Mouse (Mus musculus): ENCODE results near the gene Ube2j2. TPM values are rescaled to one million over a fixed set of nuclear protein-coding genes. Genes with fewer than 3 reads are reported as not detected.

Gene Ube2j2
- total RNA-seq (2021): 71.7 and 76.6 TPM in 2 replicates
- long read RNA-seq, transcript Ube2j2-213 (7 exons, 3,339 nt): minor isoform, 9 of 58 reads
- long read RNA-seq, transcript Ube2j2-205 (8 exons, 1,434 nt): minor isoform, 8 of 58 reads
- long read RNA-seq, transcript Ube2j2-201 (8 exons, 3,483 nt): major isoform, 25 of 58 reads
- long read RNA-seq, partial matches to known transcripts: 2 of 58 reads
- long read RNA-seq, other reads (novel, unspliced or antisense): 11 of 58 reads

DNA sequence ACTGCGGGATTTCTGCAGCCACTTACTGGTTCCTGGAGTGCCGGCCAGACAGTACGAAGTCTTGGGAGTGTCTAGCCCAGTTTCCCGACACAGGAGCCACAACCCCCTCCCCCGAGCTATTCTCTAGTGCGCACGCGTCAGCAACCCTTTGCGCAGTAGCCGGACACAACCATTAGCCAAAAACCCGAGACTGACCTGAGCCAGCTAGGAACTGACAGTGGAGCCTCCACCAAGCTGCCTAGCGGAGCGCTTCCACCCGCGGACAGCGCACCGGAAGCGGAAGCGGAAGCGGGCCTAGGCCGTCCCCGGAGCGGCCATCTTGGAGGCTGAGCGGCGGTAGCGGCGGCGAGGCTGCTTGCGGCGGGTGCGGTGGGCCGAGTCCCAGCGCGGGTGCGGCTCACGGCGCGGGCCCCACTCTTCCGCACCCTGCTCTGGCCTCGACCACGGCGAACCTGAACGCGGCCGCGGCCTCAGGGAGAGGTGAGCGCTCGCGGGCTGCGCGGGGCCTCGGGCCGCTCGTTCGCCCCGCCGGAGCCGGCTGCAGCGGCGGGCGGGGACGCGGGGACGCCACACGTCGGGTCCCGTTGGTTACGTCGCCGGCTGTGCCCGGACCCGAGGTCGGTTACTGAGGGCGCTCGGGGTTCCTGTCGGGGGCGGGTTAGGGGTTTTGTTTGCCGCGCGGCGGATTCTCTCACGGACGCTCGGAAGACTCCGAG lies at the start of gene Ube2j2:
Gene Ube2j2 (plus strand): TSS at position 298 of the 716 bp plus-strand sequence.
- DNase-seq: peak; percentile 95

GRCm38 (mm10) chr4:155894311-155894881 lies 49.2 kb upstream of the Ube2j2 start:
- DNase-seq: peak; percentile 73

GRCm38 (mm10) chr4:155895216-155895615 lies 48.4 kb upstream of the Ube2j2 start:
- peak; percentile 44 for DNase-seq

GRCm38 (mm10) chr4:155895826-155896225 lies 47.8 kb upstream of the Ube2j2 start:
- DNase-seq: no peak

DNA sequence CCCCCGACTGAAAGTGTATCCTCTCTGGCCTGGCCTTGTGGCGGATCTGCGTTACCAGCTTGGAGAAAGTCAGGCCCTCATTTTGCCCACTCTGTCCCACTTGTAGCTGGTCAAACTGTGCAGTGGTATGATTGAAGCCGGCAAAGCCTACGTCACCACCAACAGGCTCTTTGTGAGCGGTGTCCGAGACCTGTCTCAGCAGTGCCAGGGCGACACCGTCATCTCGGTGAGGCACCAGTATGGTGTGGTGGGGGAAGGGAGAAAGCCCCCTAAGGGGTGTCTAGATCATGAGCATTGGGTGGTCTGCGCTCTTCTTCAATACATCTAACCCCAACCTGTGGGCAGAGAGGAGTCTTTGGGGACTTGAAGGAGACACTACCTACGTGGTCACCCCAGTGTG lies 47.2 kb upstream of the Ube2j2 start:
- no peak for DNase-seq

DNA sequence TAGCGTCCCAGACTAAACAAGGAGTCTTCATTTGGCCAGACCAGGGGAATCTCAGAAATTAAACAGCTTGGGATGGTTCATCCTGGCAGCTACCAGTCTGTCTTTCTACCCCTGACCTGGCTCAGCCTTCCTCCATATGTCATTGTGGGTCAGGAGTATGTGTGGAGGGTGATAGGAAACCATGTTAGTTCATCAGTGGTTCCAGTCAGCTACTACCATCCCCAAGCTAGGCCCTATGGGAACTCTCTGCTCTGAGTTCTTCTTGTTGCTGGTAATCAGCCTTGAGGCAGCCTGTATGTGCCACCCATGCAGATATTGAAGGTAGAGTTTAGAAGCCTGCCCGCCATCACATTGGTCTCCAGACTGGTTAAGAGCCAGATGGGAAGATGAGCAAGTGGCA lies 45.3 kb upstream of the Ube2j2 start:
- no peak for DNase-seq

- no peak for DNase-seq
These were observed 44.3 kb upstream of the Ube2j2 start for GRCm38 (mm10) chr4:155899355-155899754.

GRCm38 (mm10) chr4:155901205-155901604 lies 42.4 kb upstream of the Ube2j2 start:
- no peak for DNase-seq

GRCm38 (mm10) chr4:155903246-155903645 lies 40.4 kb upstream of the Ube2j2 start:
- DNase-seq: no peak

DNA sequence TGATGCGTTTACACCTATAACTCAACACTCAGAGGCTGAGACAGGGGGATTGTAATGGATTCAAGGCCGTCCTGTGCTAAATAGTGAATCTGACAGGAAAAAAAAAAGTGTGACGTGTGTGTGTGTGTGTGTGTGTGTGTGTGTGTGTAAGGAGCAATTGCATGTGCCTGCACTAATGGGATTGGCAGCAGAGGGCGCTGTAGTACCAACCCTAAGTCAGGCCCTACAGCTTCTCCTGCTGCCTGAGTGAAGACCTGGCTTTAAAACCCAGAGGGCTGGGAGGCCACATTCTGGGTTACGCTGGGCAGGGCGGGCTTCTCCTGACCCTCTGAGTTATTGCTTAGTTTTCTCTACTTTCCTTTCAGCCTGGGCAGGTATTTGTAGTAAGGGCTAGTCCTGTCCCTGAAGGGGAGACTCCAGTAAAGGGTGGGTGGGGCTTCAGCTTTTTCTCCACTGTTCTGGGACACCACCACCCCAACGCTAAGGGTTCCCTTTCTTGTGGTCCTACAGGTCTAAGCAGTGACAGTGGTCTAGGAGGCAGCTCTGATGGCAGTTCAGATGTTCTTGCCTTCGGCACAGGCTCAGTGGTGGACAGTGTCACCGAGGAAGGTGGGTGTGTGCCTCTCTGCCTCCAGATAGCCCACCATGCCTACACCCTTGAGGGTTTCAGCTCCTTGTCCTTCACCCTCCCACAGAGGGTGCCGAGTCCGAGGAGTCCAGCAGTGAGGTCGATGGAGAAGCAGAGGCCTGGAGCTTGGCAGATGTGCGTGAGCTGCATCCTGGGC lies 39.1 kb upstream of the Ube2j2 start:
- no peak for DNase-seq

DNA sequence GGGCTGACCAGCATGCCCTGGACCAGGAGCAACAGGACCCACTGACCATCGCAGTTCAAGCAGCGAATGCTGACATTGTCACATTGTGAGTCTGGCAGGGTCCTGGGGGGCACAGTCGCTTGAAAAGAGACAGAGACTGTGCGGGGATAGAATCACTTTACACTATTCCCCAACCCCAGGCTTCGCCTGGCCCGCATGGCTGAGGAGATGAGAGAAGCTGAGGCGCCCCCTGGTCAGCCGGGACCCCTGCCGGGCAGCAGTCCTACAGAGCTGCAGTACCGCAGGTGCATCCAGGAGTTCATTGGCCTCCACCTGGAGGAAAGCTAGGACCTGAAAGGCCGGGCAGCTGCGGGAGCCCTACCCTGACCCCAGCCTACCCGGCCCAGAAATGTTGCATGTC lies 38.0 kb upstream of the Ube2j2 start:
- DNase-seq: no peak

DNA sequence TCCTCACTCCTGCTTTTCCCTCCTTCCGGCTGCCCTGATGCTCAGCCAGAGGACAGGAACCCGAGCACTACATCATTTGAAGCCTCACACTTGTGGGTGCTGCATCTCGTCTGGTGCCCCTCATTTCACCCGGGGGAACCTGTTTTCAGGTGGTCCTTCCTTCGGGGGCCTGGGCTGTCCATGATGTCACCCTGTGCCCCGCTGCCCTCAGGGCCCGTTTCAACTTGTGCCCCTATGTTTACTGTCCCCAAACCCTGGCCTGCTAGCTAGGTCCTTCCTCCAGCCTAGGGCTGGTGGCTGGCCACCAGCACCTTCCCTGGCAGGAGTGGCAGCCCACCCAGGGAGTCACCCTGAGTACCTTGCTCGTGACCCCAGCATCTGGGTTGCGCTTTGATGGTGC lies 37.5 kb upstream of the Ube2j2 start:
- no peak for DNase-seq

DNA sequence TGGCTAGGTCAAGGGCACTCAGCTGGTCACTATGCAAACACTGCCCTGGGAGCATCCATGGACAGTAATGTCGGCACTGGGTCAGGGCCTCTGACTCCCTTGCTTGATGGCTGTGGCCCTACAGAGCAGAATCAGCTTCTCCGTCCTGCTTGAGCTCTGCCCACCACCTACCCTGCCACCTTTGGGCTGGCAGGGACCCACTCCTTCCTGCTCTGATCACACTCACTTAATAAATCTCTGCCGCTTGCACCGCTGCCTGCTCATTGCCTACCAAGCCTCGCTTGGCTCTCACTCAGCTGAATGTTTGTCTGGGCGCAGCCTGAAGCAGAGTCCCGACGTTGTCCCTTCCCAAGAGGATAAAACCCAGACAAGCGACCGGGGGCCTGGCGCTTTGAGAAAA lies 36.6 kb upstream of the Ube2j2 start:
- DNase-seq: no peak

- no peak for DNase-seq
These were observed 35.4 kb upstream of the Ube2j2 start for GRCm38 (mm10) chr4:155908281-155908680.

DNA sequence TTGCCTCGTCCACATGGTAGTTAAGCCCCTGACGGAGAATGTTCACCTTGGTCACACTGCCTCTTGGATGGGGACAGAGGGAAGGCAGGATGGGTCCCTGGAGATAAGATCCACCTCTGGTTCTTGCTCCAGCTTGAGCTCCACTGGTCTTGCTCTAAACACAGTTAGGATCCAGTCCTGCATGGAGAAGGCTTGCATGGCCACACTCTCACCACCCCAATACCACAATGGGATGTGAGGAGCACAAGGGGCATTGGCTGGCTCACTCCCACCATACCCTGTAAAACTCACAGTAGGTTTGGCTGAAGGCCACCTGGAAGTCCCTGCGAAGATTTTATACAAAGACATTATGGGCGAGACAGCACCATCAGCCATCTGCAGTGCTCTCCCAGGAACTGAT lies 34.9 kb upstream of the Ube2j2 start:
- DNase-seq: no peak

GRCm38 (mm10) chr4:155932031-155932430 lies 11.6 kb upstream of the Ube2j2 start:
- DNase-seq: no peak

- DNase-seq: peak; percentile 8
These were observed 580 bp upstream of the Ube2j2 start for GRCm38 (mm10) chr4:155943049-155943452.

GRCm38 (mm10) chr4:155944271-155944670 lies 640 bp downstream of the Ube2j2 start:
- no peak for DNase-seq

- DNase-seq: no peak
These were observed 3.5 kb downstream of the Ube2j2 start for GRCm38 (mm10) chr4:155947094-155947493.

GRCm38 (mm10) chr4:155955491-155955890 lies 11.9 kb downstream of the Ube2j2 start:
- DNase-seq: no peak

GRCm38 (mm10) chr4:155959275-155959674 lies 15.6 kb downstream of the Ube2j2 start:
- peak; percentile 71 for DNase-seq

DNA sequence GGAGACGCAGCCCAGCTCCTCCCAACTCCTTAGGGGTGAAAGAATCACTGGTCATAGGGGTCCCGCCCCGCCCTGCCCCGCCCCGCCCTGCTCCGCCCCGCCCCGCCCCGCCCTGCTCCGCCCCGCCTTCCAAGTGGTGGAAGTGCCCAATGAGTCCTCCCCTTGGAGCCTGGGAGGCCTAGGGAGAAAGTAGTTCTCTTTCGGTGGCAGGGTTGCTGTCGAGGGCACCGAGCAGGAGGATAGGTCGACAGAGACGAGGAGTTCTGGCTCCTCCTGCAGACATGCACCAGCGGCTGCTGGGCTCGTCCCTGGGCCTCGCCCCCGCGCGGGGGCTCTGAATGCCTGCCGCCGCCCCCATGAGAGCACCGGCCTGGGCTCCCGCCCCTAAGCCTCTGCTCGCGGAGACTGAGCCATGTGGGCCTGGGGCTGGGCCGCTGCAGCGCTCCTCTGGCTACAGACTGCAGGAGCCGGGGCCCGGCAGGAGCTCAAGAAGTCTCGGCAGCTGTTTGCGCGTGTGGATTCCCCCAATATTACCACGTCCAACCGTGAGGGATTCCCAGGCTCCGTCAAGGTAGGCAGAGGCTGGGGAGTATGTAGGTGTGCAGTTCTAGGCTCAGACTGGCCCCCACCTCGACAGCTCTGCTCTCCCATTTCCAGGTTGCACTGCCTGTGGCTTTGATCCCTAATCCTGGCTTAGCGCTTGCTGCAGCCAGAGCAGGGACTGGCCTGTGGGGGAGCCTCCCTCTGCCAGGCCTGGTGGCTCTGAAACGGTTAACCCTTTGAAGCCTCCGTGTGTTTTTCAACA lies 18.7 kb downstream of the Ube2j2 start, which contains the start of gene C1qtnf12:
Gene C1qtnf12 (plus strand): TSS at position 152 of the 805 bp plus-strand sequence.
- DNase-seq: peak; percentile 60

Measured in adrenal gland, postnatal 25 days (tissue).